Mouse (Mus musculus): ENCODE results near the gene Usp46.

DNA sequence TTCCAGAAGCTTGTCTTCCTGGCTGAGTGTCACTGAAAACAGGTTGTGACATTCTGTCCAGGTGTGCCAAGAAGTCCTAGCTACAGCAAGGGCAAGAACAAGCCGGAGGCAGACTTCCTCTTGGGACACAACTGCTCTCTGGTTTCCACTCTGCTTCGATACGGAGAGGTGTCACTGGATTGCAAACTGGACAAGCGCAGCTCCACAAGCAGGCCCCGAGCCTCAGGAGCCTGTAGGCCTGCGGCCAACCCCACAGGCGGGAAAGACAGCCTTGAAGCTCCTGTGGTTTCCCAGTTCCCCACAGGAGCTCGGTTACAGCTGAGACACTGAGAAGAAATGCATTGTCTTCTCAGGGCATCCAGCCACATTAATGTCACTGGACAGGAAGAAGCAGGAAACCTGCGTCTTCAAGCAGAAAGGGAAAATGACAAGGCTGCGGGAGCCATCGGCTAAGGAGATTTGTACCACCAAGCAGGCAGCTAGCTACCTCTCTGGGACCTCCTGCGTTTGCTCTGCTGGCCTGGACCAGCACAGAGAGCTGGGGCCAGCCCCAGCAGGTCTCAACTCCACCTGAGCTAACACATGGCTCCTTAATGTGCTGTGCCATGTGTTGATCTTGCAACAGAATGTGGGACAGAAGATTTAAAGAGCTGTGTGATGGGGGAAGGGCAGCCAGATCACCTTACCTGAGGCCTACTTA is 1.7 kb downstream of the Usp46 start:
- no peak for TF ChIP-seq POLR2A (IDR thresholded peaks at IDR 0.05; ENCODE audit: borderline replicate concordance, low read depth, low read length)
- TF ChIP-seq CTCF (IDR thresholded peaks at IDR 0.05; ENCODE audit: low read depth, low read length): no peak
